Mouse (Mus musculus) left cerebral cortex, adult 18-20 months (tissue): ENCODE measurements around the gene Gk5. TPM values are rescaled to one million over a fixed set of nuclear protein-coding genes. Genes with fewer than 3 reads are reported as not detected.
"Not testable (repeated sequence)": the region's sequence is repeated elsewhere in the genome, so short reads cannot be mapped to it uniquely, and the experiment has no call there.

Experiments used
- DNase-seq, 2 experiments: peaks; one replicate each; pipeline ENCODE4 v3.0.0; 2021 to 2022; ENCODE audit warnings: low spot score in 2 of 2, mixed read lengths in 1 of 2
- total RNA-seq, 2 experiments: library from RNA; stranded (reverse); gene quantifications; 2 replicates each; pipeline ENCODE4 v1.2.3; 2021

Gene Gk5
- total RNA-seq, 2 experiments from 2014 or later = 3.4 to 4.2 TPM

DNA sequence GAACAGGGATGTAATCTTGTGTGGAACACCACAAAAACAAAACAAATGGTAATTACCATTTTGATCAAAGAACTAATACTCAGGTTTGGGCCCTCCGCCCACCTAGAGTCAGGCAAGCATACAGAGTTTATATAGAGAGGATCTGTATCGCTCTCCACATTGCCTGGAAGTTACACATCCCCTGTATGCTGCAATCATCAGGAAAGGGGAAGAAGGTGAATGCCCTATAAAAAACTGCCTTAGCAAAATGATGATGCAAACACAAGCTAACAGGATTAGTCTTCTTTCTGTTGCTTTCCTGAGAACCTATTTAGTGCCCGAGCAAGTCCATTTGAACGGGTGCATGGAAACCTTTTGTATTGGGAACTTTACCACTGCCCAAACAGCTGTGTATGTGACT lies 24.5 kb downstream of the Gk5 start:
- no peak for DNase-seq

DNA sequence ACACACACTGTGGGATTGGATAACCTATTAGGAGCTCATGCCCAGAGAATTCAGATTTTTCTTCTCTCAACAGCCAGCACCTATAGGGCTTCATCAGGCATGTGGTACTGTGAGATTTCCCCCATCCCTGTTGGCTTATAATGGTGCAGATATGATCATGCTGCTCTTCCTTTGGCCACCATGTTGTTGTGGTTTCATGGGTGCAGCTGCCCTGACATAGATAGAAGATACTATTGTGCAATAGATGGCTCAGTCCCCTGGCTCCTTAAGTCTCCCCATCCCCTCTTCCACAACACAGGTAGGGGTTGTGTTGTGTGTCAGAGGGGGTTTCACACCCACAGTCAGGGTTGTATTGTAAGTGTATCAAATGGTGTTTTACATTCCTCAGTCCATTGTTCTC lies 25.7 kb downstream of the Gk5 start:
- DNase-seq = no peak

DNA sequence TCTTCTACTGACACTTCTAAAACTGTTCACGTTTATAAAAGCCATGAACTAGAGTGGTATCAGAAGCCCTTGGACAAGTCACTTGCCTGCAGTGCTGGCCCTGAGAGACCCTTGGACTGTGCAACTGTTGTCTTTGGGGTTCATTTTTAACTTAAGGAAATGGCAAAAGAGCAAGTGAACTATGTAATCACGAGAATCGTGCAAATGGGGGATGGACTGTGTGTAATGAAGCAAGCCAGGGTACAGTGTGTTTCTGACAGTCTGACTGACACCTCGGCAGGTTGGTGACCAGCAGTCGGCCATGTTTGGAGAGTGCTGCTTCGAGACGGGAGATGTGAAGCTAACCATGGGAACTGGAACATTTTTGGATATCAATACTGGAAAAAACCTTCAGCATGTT lies 33.6 kb downstream of the Gk5 start:
- no peak for DNase-seq

DNA sequence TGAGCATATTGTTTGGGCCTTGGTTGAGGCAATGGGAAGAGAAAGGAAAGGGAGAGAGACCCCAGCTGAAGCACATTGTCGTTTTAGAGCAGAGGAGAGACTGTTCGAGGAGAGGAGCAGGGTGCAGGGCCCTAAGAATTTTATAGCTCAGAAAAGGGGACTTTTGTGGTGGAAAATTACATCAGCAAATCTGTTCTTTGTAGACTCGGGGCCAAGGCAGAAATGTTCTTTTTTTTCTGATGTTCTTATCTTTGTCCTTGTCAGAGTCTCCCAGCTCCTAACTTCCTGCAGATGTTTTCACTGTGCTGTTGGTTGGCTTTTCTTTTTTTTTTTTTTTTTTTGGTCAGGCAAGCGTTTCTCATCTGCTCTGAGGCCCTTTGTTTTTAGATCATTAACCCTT lies 39.3 kb downstream of the Gk5 start:
- no peak for DNase-seq

DNA sequence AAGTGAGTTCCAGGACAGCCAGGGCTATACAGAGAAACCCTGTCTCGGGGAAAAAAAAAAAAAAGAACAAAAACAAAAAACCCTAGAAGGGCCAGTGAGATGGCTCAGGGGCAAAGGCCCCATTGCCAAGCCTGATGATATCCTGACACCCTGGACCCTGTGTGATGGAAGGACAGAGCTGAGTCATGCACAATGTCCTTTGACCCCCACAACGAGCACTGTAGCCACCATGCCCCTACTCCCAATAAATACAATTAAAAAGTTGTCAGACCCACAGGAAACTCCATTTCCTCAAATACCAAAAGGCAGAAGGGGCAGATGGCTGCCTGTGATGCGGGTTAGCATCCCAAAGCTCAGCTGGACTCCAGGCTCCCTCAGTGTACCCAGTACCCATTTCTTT lies 39.9 kb downstream of the Gk5 start:
- no peak for DNase-seq

DNA sequence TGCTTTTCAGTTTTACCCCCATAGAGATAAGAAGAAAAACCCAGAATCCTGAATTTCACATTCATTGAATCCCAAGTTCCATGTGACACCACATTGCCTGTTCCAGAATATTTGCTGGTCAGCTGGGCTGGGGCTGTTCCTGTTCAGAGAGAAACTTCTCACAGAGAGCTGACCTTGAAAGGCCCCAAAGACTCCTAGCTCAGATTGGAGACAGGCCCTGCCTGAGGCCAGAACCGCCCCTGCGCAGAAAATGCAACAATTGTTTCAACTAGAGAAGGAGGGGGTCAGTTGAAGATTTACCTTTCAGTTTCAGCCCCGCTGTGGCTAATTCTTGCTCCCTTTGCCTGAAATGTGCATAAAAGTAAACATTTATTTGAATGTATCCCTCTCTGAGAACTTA lies 41.6 kb downstream of the Gk5 start:
- no peak for DNase-seq

DNA sequence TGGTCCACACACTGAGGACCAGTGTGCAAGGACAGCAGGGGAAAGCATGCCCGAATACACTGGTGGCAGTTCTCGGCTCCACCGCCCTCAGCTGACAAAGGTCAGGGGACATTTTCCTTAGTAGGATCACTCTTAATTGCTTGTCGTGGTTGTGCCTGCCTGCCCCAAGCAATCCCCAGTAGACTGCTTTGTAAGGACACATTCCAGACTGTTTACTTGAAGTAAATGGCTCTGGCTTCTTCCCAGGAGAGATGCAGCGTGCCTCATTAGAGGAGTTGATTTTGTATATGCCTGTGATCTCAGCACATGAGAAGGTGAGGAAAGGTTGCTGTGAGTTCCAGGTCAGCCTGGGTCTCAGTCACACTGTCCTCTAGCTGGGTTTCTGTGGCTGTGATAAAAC lies 43.3 kb downstream of the Gk5 start:
- DNase-seq = no peak

DNA sequence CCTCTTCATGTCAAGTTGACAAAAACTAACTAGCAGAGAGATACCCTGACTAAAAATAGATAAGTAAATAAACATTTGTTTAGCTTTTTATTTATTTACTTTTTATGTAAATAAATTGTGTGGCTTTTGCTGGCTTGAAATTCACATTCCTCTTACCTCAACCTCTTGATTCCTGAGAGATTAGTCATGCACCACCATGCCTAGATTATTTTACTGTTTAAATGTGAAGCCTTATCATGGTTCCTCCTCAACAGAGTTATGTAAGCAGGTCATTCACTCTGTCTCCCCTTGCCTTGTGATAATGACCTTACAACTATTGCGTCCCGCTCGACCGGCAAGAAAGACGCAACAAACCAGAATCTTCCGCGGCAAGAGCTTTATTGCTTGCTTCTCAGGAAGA lies 44.3 kb downstream of the Gk5 start:
- no peak for DNase-seq

DNA sequence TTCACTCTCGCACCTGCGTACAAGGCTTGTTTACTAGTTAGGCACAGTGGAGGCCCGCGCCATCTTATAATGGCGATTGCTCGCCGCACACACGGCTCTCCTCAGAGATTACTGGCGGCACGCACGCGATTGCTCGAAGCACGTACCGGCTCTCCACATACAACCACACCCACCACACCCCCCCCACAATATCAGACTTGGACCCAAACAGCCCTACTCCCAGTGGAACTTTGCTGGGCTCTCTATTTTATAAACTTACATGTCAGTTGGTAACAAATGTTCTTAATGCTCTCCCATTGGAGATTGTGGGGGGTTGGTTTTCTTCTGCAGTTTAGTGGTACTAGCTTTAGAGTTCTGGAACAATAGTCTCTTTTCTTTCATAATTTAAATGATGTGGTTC lies 44.8 kb downstream of the Gk5 start:
- DNase-seq = not testable (repeated sequence)

DNA sequence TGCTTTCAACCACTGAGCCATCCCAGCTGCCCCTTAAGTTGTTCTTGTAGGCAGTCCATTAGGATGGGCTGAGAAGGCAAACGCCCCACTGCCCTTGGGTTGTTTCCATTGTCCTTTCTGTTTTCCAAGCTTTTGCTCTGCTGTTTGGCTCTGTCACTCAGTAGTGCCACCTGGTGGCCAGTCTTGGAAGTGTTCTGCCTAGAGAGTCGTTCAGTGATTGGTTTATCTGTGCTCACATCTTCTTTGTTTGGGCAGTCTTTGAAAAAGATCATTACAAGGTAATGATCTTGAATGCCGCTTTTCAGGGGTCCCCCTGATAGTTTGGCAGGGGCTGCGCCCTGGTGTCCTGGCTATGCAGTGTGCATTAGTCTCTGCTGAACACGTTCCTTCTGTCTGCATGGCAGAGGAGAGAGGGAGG lies 48.0 kb downstream of the Gk5 start:
- DNase-seq = peak; percentile 46 to 62

DNA sequence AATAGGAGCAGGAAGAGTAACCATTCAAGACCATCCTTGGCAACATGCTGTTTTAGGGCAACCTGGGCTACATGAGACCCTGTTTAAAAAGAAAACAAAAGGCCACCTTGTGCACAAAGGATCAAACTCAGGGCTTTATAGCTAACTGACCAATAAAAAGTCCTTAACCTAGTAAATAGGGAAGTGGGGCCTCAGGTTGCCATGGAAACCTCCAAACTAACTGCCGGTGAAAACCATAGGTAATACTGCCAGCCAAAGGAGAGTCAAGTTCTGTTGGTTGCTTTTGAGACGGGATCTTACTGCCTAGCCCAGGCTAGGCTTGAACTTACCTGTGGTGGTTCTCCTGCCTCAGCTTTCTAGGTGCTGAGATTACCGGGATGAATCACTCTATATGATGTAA lies 51.4 kb downstream of the Gk5 start:
- no peak for DNase-seq

DNA sequence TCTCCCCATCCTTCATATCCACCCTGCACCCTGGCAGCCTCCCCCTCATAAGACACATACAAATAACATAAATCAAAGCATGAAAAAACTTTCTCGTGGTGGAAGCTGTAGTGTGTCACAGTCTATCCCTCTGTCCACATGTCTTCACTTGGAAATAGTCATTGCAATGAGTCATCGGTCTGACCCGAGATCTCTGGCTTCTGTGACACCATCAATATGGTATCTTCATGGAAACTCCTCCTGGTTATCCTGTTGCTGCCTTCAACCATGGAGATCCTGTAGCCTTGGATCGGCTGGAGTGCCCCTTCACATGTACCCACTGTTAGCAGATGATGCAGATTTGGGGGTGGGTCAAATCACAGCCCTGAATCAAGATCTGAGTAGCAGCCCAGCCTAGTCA lies 65.7 kb downstream of the Gk5 start:
- no peak for DNase-seq

DNA sequence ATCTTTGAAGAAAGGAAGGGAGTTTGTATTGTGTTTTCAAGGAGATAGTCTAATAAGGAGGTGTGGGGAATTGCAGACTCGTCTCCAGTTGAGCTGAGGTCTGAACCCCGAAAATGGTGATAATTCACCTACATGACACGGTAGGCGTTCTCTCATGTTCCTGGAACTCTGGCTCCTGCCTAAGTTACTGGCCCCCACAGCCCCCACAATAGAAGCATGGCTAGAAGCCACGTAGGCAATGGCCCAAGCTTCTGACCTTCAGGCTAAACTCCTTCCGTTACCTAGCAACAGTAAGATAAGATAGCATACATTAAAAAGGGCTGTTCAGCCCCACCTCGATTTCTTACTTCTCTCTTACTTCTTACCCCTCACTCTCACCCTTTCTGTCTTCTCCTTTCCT lies 67.5 kb downstream of the Gk5 start:
- no peak for DNase-seq

DNA sequence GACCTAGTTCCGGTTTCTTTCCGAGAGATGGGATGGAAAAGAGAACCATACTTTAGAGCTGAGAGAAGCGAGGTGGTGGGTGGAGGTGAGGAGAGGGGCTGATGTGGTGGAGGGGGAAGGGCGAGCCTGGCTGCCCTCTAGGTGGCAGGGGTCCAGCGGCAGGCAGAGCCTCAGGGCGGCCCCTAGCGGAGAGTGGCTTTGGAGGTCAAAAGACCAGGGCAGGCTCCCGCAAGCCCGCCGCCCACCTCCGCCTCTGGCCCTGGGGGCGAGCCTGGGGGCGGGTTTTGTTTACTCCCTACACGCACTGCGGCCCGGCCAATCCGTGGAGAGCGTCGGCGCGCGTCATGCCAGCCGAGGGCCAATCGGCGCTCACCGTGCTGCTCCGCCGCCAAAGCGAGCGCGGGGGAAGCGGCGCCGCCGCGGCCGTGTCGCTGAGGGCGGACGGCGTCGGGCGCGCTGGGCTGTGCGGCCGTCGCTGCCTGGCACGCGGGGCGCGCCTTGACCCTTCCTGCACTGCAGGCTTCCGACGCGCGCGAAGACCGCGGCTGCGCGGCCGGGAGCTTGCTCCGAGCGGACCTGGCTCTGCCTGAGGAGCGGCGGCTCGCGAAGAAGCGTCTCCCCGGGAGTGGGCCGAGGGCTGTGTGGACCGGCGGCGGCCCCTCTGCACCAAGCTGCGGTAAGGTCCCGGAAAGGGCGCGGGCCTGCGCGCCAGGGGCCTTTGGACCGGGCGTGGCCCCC lies 76.9 kb downstream of the Gk5 start, which contains the start of gene Tfdp2:
Gene Tfdp2 (plus strand): TSS at position 391 of the 738 bp plus-strand sequence.
- DNase-seq = peak; percentile 86 to 92

DNA sequence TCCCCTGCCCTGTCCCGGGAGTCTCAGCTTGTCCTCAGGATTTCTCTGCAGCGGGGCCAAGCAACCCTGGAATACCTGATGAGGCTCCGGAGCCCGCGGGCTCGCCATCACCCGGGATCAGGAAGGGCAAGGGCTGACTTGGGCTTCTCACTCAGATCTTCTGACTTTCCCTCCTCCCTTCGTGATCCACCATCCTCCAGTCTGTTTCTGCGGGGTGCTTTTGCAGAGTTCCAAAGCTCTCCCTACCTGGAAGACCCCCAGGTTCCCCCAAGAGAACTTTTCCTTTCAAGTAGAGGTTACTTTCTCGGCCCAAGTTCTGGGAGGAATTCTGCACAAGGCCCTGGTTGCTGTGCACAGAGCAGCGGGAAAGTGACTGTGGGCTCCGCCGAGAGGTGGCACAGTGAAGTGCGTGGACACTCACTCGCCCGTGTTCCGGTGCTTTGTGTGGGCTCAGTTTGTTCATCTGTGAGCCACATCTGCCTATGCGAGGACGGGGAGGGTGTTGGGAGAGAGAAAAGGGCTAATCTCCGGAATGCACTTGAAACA lies 77.5 kb downstream of the Gk5 start:
- DNase-seq = peak; percentile 60 to 74

DNA sequence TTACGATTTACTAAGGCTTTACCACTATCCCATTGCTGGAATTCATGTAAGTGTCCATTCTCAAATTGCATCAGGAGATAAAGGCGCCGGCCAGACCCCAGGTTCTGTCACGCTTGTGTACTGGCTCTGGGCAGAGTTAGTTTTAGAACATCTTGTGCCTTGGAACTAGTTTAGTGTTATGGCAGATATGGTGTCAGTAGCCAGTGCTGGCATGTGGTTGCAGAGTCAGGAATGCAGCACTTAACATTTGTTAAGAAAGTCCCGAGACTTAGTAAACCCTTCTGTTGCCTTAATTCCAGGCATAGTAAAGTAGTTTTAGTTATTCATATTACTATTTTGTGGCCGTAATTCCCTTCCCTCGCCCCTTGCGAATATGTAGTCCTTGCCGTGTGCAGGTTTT lies 78.6 kb downstream of the Gk5 start:
- DNase-seq = no peak

DNA sequence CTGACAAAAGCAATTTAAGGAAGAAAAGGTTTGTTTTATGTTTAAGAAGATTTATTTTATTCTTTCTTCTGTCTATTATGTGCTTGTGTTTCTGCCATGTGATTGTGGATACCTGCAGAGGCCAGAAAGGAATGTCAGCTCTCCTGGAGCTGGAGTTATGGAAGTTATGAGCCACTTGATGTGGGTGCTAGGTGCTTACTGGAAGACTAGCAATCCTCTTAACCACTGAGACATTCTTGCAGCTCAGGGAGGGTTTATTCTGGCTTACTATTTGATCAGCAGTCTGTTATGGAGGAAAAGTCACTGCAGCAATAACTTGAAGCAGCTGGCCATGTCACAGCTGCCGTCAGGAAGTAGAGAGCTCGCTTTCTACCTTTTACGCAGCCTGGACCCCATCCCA lies 84.5 kb downstream of the Gk5 start:
- no peak for DNase-seq

DNA sequence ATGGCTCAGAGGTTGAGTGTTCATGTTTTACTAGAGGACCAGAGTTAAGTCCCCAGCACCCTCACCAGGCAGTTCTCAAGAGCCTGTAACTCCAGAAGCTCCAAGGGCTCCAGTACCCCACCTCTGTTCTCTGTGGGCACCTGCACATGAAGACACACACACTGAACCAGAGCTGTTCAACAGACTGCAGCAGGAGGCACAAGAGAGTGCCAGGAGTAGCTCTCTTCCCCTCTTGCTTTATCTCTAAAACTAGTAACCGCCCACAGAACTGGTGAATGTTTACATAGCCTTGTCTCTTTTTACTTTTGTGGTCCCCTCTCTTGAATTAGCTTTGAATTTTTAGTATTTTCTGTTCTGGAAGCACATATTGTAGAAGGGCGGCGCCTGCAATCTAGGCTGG lies 88.3 kb downstream of the Gk5 start:
- DNase-seq = no peak

DNA sequence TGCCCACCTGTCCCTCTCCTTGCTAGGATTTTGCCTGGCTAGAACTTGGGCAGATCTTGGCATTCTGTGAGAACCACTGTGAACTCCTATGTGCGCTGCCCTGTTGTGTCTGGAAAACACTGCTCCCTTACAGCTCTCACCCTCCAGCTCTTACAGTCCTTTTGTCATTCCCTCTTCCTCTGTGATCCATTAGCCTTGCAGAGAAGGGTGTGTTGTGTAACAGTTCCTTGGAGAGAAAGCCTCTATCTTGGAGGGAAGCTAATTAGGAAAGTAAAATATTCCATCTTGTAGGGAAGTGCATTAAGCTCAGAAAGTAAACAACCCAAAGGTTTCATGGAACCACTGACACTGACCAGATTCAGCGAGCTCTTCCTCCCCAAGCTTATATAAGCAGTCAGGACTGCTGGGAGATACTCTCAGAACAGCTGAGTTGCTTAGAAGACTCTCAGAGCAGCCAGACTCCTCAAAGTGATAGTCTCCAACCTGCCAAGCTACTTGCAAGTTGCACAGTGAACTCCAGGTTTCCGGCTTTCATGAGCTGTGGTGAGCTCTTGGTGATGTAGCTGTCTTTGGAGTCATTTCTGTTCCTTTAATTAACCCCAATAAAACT lies 94.0 kb downstream of the Gk5 start:
- DNase-seq = no peak

DNA sequence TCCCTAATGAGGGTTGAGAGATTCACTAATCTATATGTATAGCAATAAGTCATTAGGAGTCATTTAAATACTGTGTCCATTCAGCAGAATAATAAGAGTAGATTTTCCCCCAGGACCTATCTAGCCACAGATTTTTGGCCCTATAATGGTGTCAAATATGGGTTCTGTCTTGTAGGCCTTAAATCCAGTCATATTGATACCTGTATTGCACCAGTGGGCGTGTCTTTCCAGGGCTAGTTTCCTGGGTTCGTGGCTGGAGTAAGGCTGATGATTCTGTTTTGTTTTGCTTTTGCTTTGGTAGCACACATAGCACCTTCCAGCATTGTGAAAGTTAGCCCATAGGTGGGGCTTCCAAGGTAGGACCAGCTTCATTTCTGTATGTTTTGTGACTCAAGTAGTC lies 95.0 kb downstream of the Gk5 start:
- no peak for DNase-seq

DNA sequence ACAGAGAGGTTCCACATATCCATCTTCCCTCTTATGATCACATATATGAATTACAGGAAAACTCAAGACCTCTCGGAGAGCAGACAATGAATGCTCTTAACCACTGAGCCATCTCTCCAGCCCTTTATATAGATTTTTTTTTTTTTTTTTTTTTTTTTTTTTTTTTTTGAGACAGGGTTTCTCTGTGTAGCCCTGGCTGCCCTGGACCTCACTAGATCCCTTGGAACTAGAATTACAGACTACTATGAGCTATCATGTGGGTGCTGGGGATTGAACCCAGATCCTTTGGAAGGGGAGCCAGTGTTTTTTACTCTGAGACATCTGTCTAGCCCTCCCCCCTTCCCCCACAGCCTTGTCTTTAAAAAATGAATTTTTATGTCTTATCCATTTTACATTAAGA lies 98.1 kb downstream of the Gk5 start:
- DNase-seq = no peak

DNA sequence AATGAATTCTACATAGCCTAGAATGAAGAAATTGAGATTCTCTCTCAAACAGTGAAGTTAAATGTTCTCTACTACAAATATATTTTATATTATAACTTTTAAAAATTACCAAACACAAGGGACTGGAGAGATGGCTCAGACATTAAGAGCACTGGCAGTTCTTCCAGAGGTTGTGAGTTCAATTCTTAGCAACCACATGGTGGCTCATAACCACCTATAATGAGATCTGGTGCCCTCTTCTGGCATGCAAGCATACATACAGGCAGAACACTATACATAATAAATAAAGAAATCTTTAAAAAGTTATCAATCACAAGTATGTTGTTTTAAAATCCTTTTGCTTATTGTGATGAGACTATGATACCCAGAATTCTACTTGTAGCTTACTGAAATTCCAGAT lies 98.6 kb downstream of the Gk5 start:
- DNase-seq = no peak

DNA sequence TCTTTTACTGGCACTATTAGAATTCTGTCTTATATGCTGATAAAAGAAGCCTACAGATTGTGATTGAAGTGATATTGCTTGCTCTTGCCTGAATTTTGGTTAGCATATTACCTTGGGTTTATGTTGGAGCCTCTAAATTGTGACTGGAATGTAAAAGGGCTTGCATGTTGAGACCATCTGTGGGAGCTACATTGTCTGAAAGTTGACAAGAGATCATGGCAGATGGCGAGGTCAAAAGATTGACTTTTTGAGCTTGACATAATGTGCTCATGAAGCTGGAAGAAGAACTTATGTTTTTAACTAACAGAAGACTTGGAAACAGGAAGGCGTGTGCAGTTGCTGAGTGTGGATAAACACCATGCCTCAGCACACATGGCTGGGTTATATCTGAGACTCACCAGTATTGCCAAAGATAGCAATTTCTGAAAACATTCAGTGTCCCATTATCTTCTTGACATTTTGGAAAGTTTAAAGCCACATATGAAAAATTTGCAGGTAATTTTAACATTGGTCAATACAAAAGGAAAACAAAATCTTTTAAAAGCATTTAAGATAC lies 100.0 kb downstream of the Gk5 start:
- no peak for DNase-seq
